Mouse (Mus musculus) forebrain, embryonic 14.5 days (tissue): Measurements from ENCODE around the gene Prkcq. TPM values are rescaled to one million over a fixed set of nuclear protein-coding genes. Genes with fewer than 3 reads are reported as not detected.

Source experiments
- ATAC-seq: fragments of 200-750 bp; cut with Nextera tagmentation; 2 replicates; pipeline ENCODE4 v1.8.0; 2017; ENCODE audit warnings: mild to moderate bottlenecking, moderate library complexity
- DNase-seq: peaks from one replicate; pipeline ENCODE4 v3.0.0-alpha.2; 2015; ENCODE audit warnings: low spot score
- H3K27ac ChIP-seq: fragments of 300-500 bp; sonication (generic); 2 replicates; pipeline ENCODE4 v1.5.1; 2014; ENCODE audit warnings: low read depth, mild to moderate bottlenecking, control low read depth, low read length, moderate library complexity
- H3K27me3 ChIP-seq: fragments of 300-500 bp; sonication (generic); replicated peaks from 2 replicates; pipeline ENCODE4 v1.6.1; 2014; ENCODE audit warnings: low read length, control low read depth, mixed read lengths; ENCODE audit not compliant: control insufficient read depth, insufficient read depth
- H3K36me3 ChIP-seq: fragments of 300-500 bp; sonication (generic); 2 replicates; pipeline ENCODE4 v1.6.1; 2014; ENCODE audit warnings: low read length, control low read depth; ENCODE audit not compliant: control insufficient read depth, insufficient read depth
- H3K4me1 ChIP-seq: fragments of 300-500 bp; sonication (generic); 2 replicates; pipeline ENCODE4 v1.6.1; 2014; ENCODE audit warnings: antibody characterized with exemption, low read length, control low read depth; ENCODE audit not compliant: control insufficient read depth, insufficient read depth
- H3K4me2 ChIP-seq: fragments of 300-500 bp; sonication (generic); 2 replicates; pipeline ENCODE4 v1.6.1; 2014; ENCODE audit warnings: mild to moderate bottlenecking, control low read depth, low read length
- H3K4me3 ChIP-seq: fragments of 300-500 bp; sonication (generic); 2 replicates; pipeline ENCODE4 v1.5.1; 2014; ENCODE audit warnings: low read depth, low read length, control low read depth
- H3K9ac ChIP-seq: fragments of 300-500 bp; sonication (generic); 2 replicates; pipeline ENCODE4 v1.6.1; 2014; ENCODE audit warnings: mild to moderate bottlenecking, low read length, control low read depth, moderate library complexity
- H3K9me3 ChIP-seq: fragments of 300-500 bp; sonication (generic); replicated peaks from 2 replicates; pipeline ENCODE4 v1.6.1; 2016; ENCODE audit warnings: low read length, control low read depth, mixed read lengths; ENCODE audit not compliant: control insufficient read depth
- WGBS: fragments of 180-500 bp; shearing (Covaris S2); extraction: QIAGEN DNeasy Blood & Tissue Kit; methylation state at CpG from one replicate; pipeline ENCODE4 v1.1.7; 2014; 5-methylcytosine and 5-hydroxymethylcytosine counted together
- polyA plus RNA-seq: library from polyadenylated mRNA; unstranded; fragments of >200 nt; fragmentation: Nextera tagmentation; extraction: Ambion mirVana; gene quantifications from 2 replicates; pipeline ENCODE4 v1.2.1, GENCODE M21; 2014

Prkcq gene
- polyA plus RNA-seq, 1 experiment from 2014 or later = 3.0 TPM

- Histone ChIP-seq H3K9me3 (no peaks in the 10 kb centered on the region), H3K27me3 (no peaks in the 10 kb centered on the region), H3K4me2 (no peak overlapping the region), H3K9ac (no peak overlapping the region), H3K4me3 (no peak overlapping the region), H3K36me3 (no peaks in the 10 kb centered on the region), H3K4me1 (no peaks in the 10 kb centered on the region), H3K27ac (no peak overlapping the region)
- WGBS = 94% methylated on average over 2 of the region's 2 CpGs
- DNase-seq (no peak), ATAC-seq (no peak)
These were observed 47.4 kb downstream of the Prkcq start for GRCm38 (mm10) chr2:11219262-11219661.

DNA sequence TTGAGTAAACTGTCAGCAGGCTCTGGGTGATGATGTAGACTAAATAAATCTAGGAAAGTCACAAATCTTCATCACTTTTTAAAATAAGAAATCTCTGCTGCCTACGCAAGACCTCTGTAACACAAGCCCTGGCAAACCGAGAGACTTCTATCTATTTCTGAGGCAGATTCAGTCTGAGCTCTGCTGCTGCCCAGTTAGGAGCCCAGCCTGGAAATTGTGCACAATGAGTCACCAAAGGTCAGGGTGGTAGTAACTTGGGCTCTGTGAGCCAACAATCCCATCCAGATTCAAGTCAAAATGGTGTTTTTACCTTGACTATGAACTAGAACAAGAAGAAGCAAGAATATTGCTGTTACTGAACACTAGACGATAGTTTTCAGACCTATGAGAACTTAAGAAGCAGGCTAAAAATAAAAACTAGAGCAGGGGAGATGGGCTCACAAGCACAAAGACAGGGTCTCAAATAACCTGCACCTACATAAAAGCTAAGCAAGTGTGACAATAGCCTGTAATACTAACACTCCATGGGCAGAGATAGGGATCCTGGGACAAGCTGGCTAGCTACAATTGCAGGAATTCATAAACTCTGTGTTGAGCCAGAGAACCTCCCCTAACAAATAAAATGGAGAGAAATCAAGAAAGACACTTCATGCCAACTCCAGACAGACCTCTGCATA lies 53.0 kb downstream of the Prkcq start:
- no peak overlapping the region for H3K4me2 ChIP-seq
- no peaks in the 10 kb centered on the region for H3K4me1 ChIP-seq
- WGBS = 92% methylated on average over 3 of the region's 3 CpGs
- no peak overlapping the region for H3K4me3 ChIP-seq
- H3K9me3 ChIP-seq = no peaks in the 10 kb centered on the region
- H3K9ac ChIP-seq = no peak overlapping the region
- no peak overlapping the region for H3K27ac ChIP-seq
- no peaks in the 10 kb centered on the region for H3K27me3 ChIP-seq
- DNase-seq (no peak), ATAC-seq (no peak)
- no peaks in the 10 kb centered on the region for H3K36me3 ChIP-seq

DNA sequence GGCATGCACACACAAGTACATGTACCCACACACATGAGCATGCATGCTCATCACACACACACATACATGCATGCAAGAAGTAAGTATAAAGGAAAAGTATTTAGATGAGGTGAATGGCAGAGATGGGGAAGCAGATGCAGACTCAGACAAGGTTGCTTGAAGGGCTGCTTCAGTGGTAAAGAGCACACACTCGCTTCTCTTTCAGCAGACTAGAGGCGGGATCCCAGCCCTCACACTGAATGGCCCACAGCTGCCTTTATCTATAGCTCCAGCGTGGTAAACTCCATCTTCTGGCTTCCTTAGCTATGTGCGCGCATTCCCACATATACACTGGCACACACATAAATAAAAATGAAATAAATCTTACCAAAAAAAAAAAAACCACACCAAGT lies 53.6 kb downstream of the Prkcq start:
- H3K9ac ChIP-seq = no peak overlapping the region
- no peaks in the 10 kb centered on the region for H3K9me3 ChIP-seq
- 85% methylated on average over 5 of the region's 5 CpGs for WGBS
- H3K4me3 ChIP-seq = no peak overlapping the region
- no peak for DNase-seq
- no peak for ATAC-seq
- no peak overlapping the region for H3K27ac ChIP-seq
- no peaks in the 10 kb centered on the region for H3K36me3 ChIP-seq
- H3K4me2 ChIP-seq = no peak overlapping the region
- no peaks in the 10 kb centered on the region for H3K27me3 ChIP-seq
- H3K4me1 ChIP-seq = no peaks in the 10 kb centered on the region

DNA sequence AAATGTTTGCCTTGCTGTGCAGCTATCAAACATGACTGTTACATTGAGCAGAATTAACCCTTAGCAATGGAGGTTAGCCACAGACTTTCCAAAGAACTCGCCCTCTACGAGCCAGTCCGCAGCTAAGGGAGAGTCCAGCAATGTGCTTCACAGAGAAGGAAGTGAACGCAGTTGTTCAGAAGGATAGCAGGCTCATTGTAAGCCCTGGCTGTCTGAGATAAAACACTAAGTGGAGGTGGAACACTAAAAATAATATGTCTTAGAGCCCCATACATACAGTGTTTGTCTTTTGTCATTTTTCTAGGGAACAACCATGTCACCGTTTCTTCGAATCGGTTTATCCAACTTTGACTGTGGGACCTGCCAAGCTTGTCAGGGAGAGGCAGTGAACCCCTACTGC lies 54.6 kb downstream of the Prkcq start:
- Histone ChIP-seq H3K9me3 (no peaks in the 10 kb centered on the region), H3K4me1 (no peaks in the 10 kb centered on the region), H3K4me2 (no peak overlapping the region), H3K27me3 (no peaks in the 10 kb centered on the region), H3K4me3 (no peak overlapping the region), H3K9ac (no peak overlapping the region), H3K36me3 (no peaks in the 10 kb centered on the region), H3K27ac (no peak overlapping the region)
- 89% methylated on average over 7 of the region's 7 CpGs for WGBS
- no peak for ATAC-seq
- no peak for DNase-seq

DNA sequence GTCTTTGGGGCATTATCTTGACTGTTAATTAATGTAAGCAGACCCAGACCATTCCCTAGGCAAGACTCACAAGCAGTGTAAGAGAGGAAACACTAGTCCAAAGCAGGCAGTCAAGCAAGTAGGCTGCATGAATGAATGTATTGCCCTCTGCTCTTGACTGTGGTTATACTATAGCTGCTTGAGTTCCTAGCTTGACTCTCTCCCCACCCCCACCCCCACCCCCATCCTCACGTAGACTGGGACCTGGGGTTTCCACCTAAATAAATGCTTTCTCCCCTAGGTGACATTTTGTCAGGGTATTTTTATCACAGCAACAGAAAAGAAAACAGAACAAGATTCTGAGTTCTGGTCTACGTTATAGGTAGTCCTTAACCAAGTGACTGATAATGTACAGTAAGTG lies 57.2 kb downstream of the Prkcq start:
- ATAC-seq (no peak), DNase-seq (no peak)
- no peak overlapping the region for H3K4me3 ChIP-seq
- 76% methylated on average over 2 of the region's 2 CpGs for WGBS
- no peaks in the 10 kb centered on the region for H3K27me3 ChIP-seq
- H3K4me2 ChIP-seq = no peak overlapping the region
- no peaks in the 10 kb centered on the region for H3K9me3 ChIP-seq
- no peak overlapping the region for H3K9ac ChIP-seq
- no peak overlapping the region for H3K27ac ChIP-seq
- no peaks in the 10 kb centered on the region for H3K36me3 ChIP-seq
- H3K4me1 ChIP-seq = no peaks in the 10 kb centered on the region

- 83% methylated on average over 3 of the region's 3 CpGs for WGBS
- H3K27me3 ChIP-seq = no peaks in the 10 kb centered on the region
- no peak overlapping the region for H3K4me3 ChIP-seq
- DNase-seq (no peak), ATAC-seq (no peak)
- no peak overlapping the region for H3K9ac ChIP-seq
- no peaks in the 10 kb centered on the region for H3K36me3 ChIP-seq
- H3K4me1 ChIP-seq = no peaks in the 10 kb centered on the region
- no peak overlapping the region for H3K4me2 ChIP-seq
- H3K27ac ChIP-seq = no peak overlapping the region
- H3K9me3 ChIP-seq = no peaks in the 10 kb centered on the region
These were observed 59.2 kb downstream of the Prkcq start for GRCm38 (mm10) chr2:11231118-11231517.

GRCm38 (mm10) chr2:11231988-11232387 lies 60.1 kb downstream of the Prkcq start:
- 95% methylated on average over 5 of the region's 5 CpGs for WGBS
- H3K4me2 ChIP-seq = no peak overlapping the region
- no peaks in the 10 kb centered on the region for H3K4me1 ChIP-seq
- no peak overlapping the region for H3K9ac ChIP-seq
- no peaks in the 10 kb centered on the region for H3K9me3 ChIP-seq
- no peak for ATAC-seq
- DNase-seq = no peak
- no peaks in the 10 kb centered on the region for H3K27me3 ChIP-seq
- no peak overlapping the region for H3K4me3 ChIP-seq
- H3K27ac ChIP-seq = no peak overlapping the region
- H3K36me3 ChIP-seq = no peaks in the 10 kb centered on the region

- H3K4me2 ChIP-seq = no peak overlapping the region
- H3K27ac ChIP-seq = no peak overlapping the region
- no peaks in the 10 kb centered on the region for H3K36me3 ChIP-seq
- no peak overlapping the region for H3K9ac ChIP-seq
- no peak overlapping the region for H3K4me3 ChIP-seq
- ATAC-seq (no peak), DNase-seq (no peak)
- H3K4me1 ChIP-seq = no peaks in the 10 kb centered on the region
- WGBS = 86% methylated on average over 4 of the region's 4 CpGs
- no peaks in the 10 kb centered on the region for H3K9me3 ChIP-seq
- H3K27me3 ChIP-seq = no peaks in the 10 kb centered on the region
These were observed 66.3 kb downstream of the Prkcq start for GRCm38 (mm10) chr2:11238254-11238653.

DNA sequence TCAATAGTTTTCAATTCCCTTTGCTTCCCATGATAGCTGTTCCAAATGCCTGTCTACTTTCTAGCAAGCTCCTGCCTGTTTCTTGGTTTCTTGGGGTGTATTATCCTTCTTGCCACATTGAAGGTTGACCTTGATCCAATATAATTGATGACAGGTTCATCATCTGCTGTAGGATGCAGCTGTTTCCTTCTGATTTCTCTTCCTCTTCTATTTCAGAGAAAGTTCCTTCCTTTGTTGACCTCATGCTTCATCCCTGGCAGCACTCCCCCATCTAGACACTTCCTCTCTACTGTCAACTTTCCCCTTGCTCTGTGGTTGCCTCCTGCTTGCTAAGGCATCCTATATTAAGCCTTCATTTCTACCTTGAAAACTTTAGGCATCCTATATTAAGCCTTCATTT lies 67.6 kb downstream of the Prkcq start:
- Histone ChIP-seq H3K27me3 (no peaks in the 10 kb centered on the region), H3K9ac (no peak overlapping the region), H3K4me2 (no peak overlapping the region), H3K4me3 (no peak overlapping the region), H3K4me1 (no peaks in the 10 kb centered on the region), H3K9me3 (no peaks in the 10 kb centered on the region), H3K36me3 (no peaks in the 10 kb centered on the region), H3K27ac (no peak overlapping the region)
- ATAC-seq (no peak), DNase-seq (no peak)
